Mouse (Mus musculus) lung, adult 2 months (tissue): ENCODE results near the gene Ppp1r14d.

Experiments used
- CTCF ChIP-seq: fragments of 200-500 bp; IDR thresholded peaks from 2 replicates; pipeline ENCODE4 v1.5.1; 2011; ENCODE audit warnings: mild to moderate bottlenecking, low read length, control low read depth; ENCODE audit not compliant: insufficient read depth
- POLR2A ChIP-seq: fragments of 200-500 bp; IDR thresholded peaks from 2 replicates; pipeline ENCODE4 v1.6.1; 2011; ENCODE audit warnings: low read depth, mild to moderate bottlenecking, control low read depth, low read length, borderline replicate concordance; ENCODE audit errors: extremely low read depth

- TF ChIP-seq CTCF (no peak), POLR2A (no peak)
Measured at GRCm38 (mm10) chr2:119198049-119198448, 31.7 kb downstream of the Ppp1r14d start.
